Mouse (Mus musculus) thymus, postnatal 4 days (tissue): ENCODE data around the gene Tubgcp6.
A peak's percentile ranks its signal among the peaks of the same experiment; 100 is the strongest.

Experiments
- DNase-seq: peaks from one replicate; pipeline ENCODE4 v3.0.0; 2021

Gene Tubgcp6

GRCm38 (mm10) chr15:89122649-89123366 is at the start of gene Tubgcp6:
Tubgcp6 (minus strand) TSS chr15:89123112.
- peak; percentile 96 for DNase-seq

- DNase-seq = no peak
These were observed 49.5 kb upstream of the Tubgcp6 start for GRCm38 (mm10) chr15:89172276-89172935.

- DNase-seq = no peak
These were observed 48.7 kb upstream of the Tubgcp6 start for GRCm38 (mm10) chr15:89171526-89172051.

GRCm38 (mm10) chr15:89170102-89170501 is 47.2 kb upstream of the Tubgcp6 start:
- DNase-seq = no peak

GRCm38 (mm10) chr15:89169431-89169830 is 46.5 kb upstream of the Tubgcp6 start:
- no peak for DNase-seq

GRCm38 (mm10) chr15:89168922-89169321 is 46.0 kb upstream of the Tubgcp6 start:
- DNase-seq = no peak

- no peak for DNase-seq
These were observed 42.6 kb upstream of the Tubgcp6 start for GRCm38 (mm10) chr15:89165478-89165877.

GRCm38 (mm10) chr15:89161397-89161796 is 38.5 kb upstream of the Tubgcp6 start:
- DNase-seq = no peak

- no peak for DNase-seq
These were observed 35.6 kb upstream of the Tubgcp6 start for GRCm38 (mm10) chr15:89158516-89158915.

GRCm38 (mm10) chr15:89157954-89158353 is 35.0 kb upstream of the Tubgcp6 start:
- DNase-seq = peak; percentile 89

- DNase-seq = no peak
These were observed 29.4 kb upstream of the Tubgcp6 start for GRCm38 (mm10) chr15:89152312-89152711.

GRCm38 (mm10) chr15:89150041-89150390 is 27.1 kb upstream of the Tubgcp6 start:
- DNase-seq = peak; percentile 70

GRCm38 (mm10) chr15:89149271-89150040 is 26.5 kb upstream of the Tubgcp6 start, which contains the start of gene Mapk11:
Mapk11 (minus strand) TSS chr15:89149628.
- DNase-seq = peak; percentile 80

GRCm38 (mm10) chr15:89148496-89149270 is 25.8 kb upstream of the Tubgcp6 start:
- no peak for DNase-seq

- DNase-seq = no peak
These were observed 25.0 kb upstream of the Tubgcp6 start for GRCm38 (mm10) chr15:89147895-89148294.

- DNase-seq = peak; percentile 34
These were observed 24.5 kb upstream of the Tubgcp6 start for GRCm38 (mm10) chr15:89147456-89147855.

- peak; percentile 77 for DNase-seq
These were observed 24.1 kb upstream of the Tubgcp6 start for GRCm38 (mm10) chr15:89147024-89147423.

- peak; percentile 75 for DNase-seq
These were observed 23.6 kb upstream of the Tubgcp6 start for GRCm38 (mm10) chr15:89146537-89146936.

- no peak for DNase-seq
These were observed 23.0 kb upstream of the Tubgcp6 start for GRCm38 (mm10) chr15:89145813-89146350.

- DNase-seq = no peak
These were observed 22.1 kb upstream of the Tubgcp6 start for GRCm38 (mm10) chr15:89144965-89145364.

- no peak for DNase-seq
These were observed 20.2 kb upstream of the Tubgcp6 start for GRCm38 (mm10) chr15:89143134-89143533.

GRCm38 (mm10) chr15:89141905-89142304 is 19.0 kb upstream of the Tubgcp6 start:
- no peak for DNase-seq
